Mouse (Mus musculus) small intestine, adult 2 months (tissue): Measurements from ENCODE around the gene Nat14.

Experiments
- CTCF ChIP-seq: fragments of 200-500 bp; IDR thresholded peaks from 2 replicates; pipeline ENCODE4 v1.5.1; 2012; ENCODE audit warnings: low read depth, mild to moderate bottlenecking, control low read depth, inconsistent platforms, low read length, moderate library complexity, mixed read lengths; ENCODE audit not compliant: insufficient replicate concordance, insufficient read length; ENCODE audit errors: extremely low read depth
- POLR2A ChIP-seq: fragments of 200-500 bp; IDR thresholded peaks from 2 replicates; pipeline ENCODE4 v1.6.1; 2012; ENCODE audit warnings: low read depth, mild to moderate bottlenecking, control low read depth, inconsistent platforms, low read length, moderate library complexity

GRCm38 (mm10) chr7:4906466-4906950, 15.3 kb upstream of the Nat14 start, which contains the start of gene Gm36210:
- TF ChIP-seq CTCF: no peak
- no peak for TF ChIP-seq POLR2A
